Mouse (Mus musculus) cerebellum, postnatal 25 days (tissue): ENCODE data around the gene 4933407L21Rik.
A peak's percentile ranks its signal among the peaks of the same experiment; 100 is the strongest.

ENCODE experiments used
- DNase-seq, 2 experiments: peaks; one replicate each; pipeline ENCODE4 v3.0.0; 2021; ENCODE audit warnings: mixed read lengths in 2 of 2

4933407L21Rik gene

DNA sequence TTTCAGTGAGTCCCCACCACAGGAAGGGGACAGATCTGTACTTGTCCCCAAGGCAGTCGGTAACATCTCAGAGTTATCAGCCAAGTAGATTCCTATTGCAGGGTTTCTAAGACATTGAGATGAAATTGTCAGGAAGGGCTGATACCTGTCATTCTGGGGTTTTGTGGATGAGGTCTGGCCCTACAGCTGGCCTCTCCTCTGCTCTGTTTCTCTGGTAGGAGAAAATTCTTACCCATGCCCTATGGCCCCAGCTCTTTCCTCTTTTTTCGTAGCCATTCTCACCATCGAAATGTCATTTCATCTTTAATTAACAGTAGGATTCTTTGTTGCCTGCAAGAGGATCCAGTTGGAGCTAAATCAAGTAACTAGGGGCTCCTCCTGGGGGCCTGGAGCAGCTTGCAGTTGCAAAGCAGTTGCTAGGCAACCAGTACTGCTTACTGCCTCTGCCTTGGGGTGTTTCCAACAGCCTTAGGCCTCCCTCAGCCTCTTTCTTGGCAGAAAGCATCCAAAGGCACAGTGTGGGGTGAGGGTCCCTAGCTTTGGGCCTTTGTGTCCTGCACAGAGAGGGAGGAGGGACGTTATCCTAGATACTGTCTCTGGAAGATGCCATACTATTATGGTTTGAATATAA is at the start of gene 4933407L21Rik:
Gene 4933407L21Rik (plus strand): TSS at position 427 of the 631 bp plus-strand sequence.
- DNase-seq: no peak

DNA sequence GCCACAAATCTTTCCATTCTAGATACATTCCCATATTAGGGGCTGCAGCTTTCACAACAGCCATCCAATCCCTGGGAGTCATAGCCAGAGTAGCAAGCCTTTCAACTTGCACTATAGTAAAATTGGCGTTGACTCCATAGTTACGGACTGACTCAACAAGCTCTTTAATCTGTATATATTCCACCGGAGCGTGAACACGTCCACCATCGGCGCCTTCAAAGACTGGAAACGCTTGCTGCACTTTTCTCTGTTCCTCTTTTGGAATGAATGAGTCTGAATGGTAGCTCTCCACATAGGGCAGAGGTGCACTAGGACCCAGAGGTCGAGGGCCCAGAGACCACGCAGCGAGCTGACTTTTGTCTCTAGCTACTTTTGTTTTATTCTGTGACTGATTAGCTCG is 46.3 kb upstream of the 4933407L21Rik start:
- DNase-seq: no peak

DNA sequence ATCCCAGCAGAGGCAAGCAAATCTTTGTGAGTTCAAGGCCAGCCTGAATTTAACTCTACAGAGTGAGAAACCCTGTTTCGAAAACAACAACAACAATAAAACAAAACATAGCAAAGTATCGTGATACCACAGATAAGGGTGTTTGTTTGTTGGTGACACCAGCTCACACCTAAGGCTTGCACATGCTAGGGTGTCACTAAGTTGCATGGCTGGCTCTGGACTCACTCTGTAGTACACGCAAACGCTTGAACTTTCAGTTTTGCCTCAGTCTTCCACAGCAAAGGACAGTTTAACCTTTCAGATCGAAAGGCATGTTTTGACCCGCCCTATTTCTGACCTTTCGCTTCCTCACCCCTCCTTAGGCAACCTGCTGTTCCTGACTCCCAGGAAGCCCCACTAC is 41.1 kb upstream of the 4933407L21Rik start:
- no peak for DNase-seq

DNA sequence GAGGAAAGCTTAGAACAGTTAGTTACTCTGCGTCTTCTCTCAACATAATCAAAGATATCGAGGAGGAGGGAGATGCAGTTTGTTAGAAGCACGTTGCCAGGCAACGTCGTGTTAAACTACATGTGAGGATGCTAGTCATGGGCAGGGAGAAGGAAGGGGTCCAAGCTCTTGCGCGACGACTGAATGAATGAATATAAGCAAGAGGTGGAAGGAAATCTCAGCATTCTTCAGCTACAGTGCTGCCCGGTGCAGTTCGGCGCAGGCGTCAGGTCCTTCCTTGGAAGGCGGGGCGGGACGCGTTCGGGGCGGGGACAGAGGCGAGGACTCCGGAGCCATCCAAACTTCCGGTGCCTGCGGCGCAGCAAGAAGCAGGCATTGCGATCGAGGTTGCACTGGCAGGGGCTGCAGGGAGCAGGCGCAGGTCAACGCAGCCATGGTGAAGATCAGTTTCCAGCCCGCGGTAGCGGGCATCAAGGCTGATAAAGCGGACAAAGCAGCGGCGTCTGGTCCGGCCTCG is 34.0 kb upstream of the 4933407L21Rik start, which contains the start of gene Itm2c:
Gene Itm2c (plus strand): TSS at position 51 of the 517 bp plus-strand sequence.
- peak; percentile 90 to 94 for DNase-seq

DNA sequence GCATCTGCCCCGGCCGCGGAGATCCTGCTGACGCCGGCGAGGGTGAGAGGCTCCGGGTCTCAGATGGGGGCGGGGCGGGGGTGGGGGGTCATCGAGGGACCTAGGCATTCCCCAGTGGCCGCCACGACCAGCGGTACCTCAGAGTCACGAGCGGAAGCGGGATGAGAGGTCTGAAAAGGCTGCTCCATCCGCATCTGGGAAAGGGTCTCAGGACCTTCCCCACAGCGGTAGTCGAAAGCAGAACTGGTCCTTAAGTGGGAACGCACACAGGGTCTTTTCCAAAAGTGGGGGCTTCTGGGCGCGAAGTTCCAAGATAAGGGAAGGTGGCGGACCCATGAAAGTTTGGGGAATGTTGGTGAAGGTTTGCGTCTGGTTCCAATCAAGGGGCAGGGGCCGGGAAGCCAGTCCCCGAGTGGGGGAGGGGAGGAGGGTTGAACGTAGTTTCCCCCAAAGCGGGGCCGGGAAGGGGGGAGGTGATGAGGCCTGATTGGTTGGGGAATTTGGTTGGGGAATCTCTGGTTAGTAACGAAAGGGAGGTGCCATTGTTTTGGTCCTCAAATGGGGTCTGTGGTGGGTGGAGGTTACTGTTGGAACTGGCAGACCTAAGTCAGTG is 33.4 kb upstream of the 4933407L21Rik start:
- peak; percentile 48 to 63 for DNase-seq

DNA sequence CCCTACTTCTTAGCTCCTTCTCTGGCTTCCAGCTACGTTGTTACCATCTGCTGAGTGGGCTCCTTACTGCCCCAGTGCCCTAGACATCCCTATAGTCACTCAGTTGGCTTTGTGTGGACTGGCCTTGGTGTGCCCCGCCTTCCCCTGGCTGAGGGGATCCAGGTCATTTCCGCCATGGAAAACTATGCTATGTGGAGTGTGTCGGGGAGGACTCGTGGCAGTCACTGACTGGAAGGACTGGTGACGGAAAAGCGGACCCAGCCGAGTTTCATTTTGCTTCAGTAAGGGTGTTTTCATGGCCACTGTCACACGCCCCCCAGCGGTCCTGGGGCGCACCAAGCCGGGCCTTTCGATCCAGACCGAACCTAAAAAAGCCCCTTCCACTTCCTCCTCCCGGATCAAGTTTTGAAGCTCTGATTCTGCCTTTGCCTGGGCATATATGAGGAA is 32.9 kb upstream of the 4933407L21Rik start:
- peak; percentile 67 to 77 for DNase-seq

DNA sequence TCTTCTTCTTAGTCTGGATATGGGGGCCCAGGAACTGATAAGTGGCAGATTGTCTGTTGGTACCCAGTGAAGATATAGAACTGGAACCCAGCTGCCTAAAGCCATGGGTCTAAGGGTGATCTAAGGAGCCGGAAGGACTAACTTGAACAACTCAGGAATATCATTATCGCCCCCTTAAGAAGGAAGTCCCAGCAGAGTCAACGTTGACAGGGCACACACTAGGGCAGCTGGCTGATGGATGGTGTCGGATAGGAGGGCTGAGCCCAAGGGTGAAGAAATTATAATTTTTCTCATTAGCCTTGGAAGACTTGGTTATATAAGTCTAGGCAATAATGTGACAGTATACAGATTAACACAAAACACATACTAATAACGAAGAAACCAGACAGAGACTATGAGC is 32.2 kb upstream of the 4933407L21Rik start:
- no peak for DNase-seq

DNA sequence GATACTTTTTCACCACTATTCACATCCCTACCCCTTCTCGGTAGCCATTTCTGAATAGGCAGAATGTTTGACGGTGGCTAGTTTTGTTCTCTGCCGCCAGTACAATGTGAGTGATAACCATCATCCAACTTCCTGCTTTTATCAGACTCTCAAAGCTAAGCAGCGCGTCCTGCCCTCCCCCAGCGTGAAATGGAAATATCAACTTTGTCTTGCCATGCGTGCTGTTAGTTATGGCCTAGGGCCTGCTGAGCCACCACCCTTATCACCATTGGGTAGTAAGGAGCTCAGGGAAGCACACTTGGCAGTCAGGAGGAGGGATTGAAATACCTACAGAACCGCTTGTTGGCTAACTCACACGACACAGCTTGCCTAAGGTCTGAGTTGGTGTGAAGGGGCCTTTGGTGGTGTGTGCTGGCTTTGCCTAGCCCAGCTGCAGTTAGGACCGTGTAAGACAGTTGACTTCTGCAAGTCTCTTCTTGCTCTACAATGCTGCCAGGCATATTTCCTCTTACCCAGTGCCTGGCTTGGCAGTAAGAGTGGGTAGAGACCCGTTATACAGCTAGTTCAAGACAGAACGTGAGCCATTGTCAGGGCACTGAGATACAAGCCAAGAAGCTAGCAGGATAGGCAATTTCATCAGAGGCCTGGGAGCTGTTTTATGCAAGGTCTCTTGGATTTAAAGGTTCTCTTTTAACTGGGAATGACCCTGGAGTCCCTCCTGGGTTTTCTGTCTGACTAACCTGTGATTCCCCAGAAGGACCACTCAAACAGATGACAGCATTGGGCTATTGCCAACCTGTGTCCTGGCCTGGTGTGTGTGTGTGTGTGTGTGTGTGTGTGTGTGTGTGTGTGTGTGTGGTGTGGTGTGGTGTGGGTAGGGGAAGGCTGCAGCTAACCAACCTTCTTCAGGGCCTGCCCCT is 31.2 kb upstream of the 4933407L21Rik start:
- DNase-seq: peak; percentile 26 to 38

DNA sequence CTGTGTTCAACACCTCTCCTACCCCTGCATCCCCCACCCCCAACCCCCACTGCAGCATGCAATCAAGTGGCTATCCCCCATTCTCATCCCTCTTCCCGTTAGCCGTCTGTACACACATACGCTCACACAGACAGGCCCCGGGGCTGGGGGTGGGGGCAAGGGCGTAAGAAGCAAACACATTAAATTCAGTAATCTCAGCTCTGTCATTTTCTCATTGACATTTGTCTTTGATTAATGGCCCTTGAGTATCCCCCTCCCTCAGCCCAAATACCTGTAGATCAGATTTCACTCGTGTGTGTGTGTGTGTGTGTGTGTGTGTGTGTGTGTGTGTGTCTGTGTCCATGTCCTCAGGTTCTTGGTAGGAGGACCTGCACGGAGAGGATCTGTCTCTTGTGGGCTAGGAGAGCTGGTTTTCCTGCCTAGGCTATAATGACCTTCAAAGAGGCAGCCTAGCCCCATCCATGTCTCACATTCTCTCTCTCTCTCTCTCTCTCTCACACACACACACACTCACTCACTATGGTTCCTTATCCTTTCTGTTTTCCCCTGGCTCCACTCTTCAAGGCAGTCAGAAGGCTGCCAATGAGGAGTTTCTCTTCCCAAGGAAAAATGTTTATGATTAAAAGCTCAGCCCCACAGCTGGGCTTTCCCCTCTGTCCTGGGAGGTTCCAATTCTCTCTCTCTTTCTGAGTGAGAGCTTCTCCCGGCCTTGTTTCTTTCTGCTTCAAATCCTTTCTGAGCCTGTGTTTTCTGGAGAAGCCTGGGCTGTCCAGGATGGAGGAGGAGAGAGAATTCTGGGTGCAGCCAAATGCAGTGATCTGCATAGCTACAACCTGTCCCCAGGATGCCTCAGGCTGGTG is 30.2 kb upstream of the 4933407L21Rik start:
- DNase-seq: peak in 1 of 2 experiments; percentile 76

DNA sequence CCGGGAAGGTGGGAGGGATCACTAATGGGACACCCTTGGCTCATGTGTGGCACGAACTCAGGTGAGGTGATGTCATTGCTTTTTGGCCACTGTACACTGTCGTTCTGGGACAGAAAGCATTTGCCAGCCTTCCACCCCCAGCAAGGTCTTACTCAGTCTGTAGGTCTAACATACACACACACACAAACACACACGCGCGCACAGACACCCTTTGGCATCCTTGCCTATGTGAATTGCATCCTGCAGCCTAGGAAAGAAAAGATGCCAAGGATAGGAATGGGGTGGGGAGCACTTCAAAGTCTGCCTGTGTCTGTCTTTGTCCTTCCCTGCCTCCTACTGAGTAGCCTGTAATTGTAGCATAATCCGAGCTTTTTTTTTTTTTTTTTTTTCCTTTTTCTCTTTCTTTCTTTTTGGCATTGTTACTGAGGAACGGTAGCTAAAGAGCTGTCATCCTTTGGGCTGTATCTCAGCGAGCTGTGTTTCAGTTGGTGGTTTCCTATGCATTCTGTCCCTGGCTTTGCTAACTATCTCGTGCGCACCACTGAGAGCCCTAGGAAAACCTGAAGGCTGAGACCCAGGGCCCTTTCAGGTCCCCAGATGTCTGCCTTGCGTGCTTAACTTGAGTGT is 29.4 kb upstream of the 4933407L21Rik start:
- peak in 1 of 2 experiments; percentile 79 for DNase-seq

DNA sequence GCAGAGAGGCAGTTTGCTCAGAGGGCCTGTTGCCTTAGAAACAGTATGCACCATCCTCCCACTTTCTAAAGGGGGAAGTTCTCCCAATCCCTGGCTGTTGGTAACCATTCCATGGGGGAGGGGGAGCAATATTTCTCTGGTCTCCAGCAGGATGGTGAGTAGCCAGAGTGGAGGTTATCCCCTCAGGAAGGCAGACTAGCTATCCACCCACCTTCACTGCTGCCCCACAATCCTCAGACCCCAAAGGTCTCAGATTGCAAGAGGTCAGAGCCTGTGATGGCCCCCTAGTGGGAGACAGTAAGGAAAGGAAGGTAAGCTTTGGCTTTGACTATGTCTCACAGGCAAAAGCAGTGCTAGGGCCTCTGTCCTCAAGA is 28.9 kb upstream of the 4933407L21Rik start:
- peak in 1 of 2 experiments; percentile 42 for DNase-seq

DNA sequence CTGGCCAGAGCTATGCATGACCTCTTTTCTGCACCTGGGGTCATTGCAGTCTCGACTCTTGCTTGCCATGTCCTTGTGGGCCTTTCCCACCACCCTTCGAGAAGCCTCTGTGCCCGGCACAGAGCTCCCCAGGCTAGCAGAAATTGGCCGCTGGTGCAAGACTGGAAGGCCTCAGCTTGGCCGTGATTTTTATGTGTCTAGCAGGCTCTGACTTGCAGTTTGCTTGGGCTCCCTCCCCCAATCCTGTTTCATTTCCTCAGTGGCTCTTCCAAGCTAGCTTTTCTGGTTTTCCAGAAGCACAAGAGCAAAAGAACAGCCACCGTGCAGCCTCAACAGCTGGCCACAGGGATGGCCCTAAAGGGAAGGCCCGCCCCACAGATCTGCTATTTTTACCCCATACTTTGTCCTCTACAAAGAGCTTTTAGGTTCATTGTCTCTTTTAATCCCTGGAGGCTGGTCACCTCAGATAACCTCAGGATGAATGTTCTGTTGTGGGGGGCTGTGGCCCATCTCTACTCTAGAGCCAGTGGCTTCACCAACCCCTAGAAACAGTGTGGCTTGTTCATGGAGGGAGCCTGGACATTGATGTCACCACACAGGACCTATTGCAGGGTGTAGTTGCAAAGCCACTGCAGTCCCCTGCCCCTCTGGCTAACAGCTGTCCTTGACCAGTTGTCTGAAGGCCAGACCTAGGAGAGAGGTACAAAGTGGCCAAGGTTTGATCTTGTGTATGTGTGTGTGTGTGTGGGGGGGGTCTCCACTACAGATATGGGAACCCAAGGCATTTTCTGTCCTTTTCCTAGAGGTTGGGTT is 27.6 kb upstream of the 4933407L21Rik start:
- peak in 1 of 2 experiments; percentile 28 for DNase-seq

DNA sequence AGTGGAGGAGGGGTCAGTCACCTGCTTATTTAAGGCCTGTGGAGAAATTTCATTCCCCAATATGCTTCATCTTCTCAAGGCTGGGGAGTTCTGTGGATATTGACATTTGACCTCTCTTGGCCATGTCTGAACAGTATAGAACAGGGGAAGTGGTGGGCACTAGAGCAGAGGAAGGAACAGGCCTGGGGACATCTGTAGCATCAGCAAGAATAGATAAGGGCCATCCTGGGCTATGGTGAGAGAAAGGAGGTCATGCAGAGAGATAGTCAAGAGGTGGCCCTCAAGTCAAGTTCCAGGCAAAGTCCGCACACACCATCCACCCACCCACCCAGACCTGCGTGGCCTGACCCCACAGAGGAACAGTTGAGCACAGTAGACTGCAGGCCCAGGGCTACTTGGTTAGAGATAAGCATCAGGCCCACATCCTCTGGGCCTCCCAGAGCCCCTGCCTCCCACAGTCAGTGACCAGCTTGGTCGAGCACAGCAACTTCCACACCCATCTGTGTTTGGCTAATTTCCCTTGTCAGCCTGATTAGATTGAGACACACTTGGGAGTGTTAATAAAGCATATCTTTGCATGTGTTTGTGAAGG is 26.7 kb upstream of the 4933407L21Rik start:
- peak; percentile 48 to 53 for DNase-seq

DNA sequence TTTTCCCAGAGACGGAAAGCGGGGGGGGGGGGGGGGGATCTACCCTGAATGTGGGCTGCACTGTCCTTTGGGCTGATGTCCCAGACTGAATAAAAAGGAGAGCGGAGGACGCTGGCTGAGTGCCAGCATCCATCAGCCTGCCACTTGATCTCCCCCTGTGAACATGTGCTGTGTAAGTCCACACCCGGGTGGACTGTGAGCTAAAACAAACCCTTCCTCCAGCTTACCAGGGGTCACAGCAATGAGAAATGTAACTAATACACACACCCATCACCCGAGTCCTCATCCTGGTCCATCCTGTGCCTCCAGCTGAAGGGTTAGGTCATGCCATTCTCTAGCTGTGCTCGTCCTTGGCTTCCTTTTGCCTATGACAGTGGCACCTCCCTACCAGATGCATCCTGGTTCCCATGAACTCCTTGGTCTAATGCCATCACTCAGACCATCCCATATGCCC is 26.1 kb upstream of the 4933407L21Rik start:
- peak; percentile 73 to 79 for DNase-seq

DNA sequence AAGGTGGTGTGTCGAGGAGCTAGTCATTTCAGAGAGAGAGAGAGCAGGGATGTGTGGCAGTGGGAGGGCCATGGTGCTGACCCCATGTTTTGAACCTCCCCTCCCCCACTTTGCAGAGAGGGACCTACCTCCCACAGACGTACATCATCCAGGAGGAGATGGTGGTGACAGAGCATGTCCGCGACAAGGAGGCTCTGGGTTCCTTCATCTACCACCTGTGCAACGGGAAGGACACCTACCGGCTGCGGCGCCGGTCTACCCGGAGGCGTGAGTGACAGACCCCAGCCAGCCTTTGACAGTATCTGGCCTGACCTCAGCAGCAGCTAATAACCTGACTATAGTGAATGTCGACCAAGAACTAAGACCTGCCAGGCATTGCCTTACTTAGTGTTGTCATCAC is 21.4 kb upstream of the 4933407L21Rik start:
- DNase-seq: no peak

DNA sequence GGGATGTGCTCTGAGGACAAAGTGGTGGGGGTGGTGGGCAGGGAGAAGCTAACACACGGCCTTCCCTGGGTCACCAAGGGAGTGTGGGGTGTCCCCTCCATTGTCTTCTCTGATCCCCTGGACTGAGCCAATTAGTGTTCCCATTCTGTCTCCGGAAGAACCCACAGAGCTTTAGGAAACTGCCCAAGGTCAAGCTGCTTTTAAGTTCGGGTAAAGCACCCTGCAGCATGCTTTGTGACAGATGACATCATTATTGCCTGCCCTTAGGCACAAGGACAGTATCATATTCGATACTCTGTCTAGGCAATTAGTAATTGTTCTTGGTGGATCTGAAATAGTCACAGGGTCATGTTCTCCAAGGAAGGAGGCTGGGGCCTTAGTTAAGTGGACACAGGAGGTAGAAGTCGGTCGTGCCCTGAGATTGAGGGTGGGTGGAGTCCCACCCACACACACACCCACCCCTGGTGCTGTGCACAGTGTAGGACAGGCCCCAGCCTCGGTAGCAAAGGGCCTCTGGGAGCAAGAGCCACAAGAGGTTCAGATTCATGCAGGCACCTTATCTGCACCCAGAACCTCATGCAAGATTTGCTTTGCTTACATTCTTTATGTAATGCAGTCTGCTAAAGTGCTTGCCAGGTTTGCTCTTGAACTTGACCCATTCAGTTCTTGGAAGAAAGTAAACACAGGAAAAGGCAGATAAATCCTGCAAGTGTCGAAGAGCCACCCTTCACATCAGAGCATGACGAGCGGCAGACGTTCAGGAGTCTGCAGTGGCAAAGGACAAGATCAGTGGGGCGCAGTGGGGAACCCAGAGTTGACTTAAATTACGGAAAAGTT is 19.3 kb upstream of the 4933407L21Rik start:
- DNase-seq: no peak

DNA sequence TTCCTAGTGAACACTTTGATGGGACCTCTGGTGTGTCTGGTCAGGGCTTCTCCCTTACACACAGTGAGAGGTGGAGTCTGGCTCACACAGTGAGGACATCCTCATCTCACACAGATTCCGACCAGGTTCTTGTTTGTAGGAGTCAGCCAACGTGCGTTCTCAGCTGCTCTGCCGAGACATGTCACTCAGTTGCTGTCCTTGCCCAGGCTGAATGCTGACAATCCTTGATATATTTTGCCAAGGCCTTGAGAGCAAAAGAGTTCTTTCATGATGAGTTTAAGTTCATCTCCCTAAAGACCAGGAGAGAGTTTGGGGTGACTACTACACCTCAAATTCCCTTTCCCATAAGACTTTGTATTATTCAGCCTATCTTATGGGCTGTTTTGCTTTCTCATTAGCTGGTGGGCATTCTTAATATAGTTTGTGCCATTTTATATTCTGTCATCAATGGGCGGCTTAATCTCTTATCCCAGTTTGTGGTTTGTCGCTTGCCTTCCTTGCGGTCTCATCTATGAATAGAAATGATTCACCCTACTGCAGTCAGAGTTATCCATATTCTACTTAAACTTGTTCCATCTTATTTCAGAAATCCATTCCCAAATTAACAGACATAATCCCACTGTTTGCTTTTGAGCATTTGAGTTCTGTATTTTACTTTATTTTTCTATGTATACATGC is 15.1 kb upstream of the 4933407L21Rik start:
- DNase-seq: no peak

DNA sequence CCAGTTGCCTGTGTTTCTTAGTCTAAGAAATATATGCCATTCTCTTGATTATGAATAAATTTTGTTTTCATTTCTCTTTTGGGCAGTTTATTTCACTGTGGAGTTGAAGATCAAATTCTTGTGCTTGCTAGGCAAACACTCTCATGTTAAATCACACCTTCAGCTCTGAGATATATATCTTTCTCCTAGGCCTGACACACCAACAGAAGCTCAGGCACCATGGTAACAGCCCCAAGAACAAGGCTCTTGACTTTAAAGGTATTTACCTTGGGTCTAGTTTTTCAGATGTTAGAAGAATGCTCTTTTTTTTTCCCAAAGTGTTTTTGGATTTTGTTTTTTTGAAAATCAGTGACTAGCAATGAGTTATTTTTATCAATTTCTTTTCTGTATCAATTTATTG is 12.4 kb upstream of the 4933407L21Rik start:
- no peak for DNase-seq
